Mouse (Mus musculus) brain, embryonic 14.5 days (tissue): ENCODE data around the gene Tctex1d4.

Experiments used
- CTCF ChIP-seq: fragments of 200-500 bp; IDR thresholded peaks from 2 replicates; pipeline ENCODE4 v1.5.1; 2012; ENCODE audit warnings: inconsistent platforms, mild to moderate bottlenecking, moderate library complexity, borderline replicate concordance; ENCODE audit not compliant: insufficient read depth, insufficient read length; ENCODE audit errors: extremely low read depth
- POLR2A ChIP-seq: fragments of 200-500 bp; IDR thresholded peaks from 2 replicates; pipeline ENCODE4 v1.6.1; 2012; ENCODE audit warnings: mild to moderate bottlenecking, inconsistent platforms, borderline replicate concordance; ENCODE audit not compliant: poor library complexity, insufficient read depth, insufficient read length, severe bottlenecking; ENCODE audit errors: extremely low read depth

GRCm38 (mm10) chr4:117139217-117139612 lies 12.6 kb downstream of the Tctex1d4 start:
- TF ChIP-seq POLR2A = no peak
- TF ChIP-seq CTCF = peak; percentile 48; the same call in 1 of the 2 replicates
